Mouse (Mus musculus): ENCODE measurements at regions not wholly inside any gene's neighbourhood (a gene's known extent, or its start where the extent isn't known, plus 50 kb on each side); places are given as distances from the start of the nearest gene placed in this dataset.

DNA sequence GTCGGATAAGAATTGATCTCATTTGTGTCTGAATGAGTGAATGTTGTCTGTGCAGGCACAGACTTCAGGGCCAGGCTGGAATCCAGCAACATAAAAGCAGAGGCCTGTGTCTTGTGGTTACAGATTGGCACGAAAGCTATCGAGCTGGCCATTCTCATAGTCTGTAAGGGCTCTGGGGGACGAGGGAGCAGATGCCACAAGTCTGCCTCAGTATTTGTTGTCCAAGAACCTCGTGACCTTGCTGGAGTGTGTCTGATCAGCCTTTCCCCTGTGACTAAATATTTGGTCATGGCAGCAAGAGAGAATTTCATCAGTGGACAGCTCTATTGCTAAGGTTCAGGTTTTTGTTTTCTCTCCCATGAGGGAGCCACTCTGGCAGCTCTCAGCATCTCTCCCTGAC, 622.0 kb upstream of the Vstm2b start:
- TF ChIP-seq CTCF (conservative IDR thresholded peaks at IDR 0.05; ENCODE audit: low read length): no peak
- no peak for TF ChIP-seq NANOG (IDR thresholded peaks at IDR 0.05; ENCODE audit: borderline replicate concordance, low read length)
- no peak for TF ChIP-seq POU5F1 (IDR thresholded peaks at IDR 0.05; ENCODE audit: borderline replicate concordance, low read length)

All from E14TG2a.4 (cell line).